Mouse (Mus musculus) kidney, adult 2 months (tissue): ENCODE results near the gene Oxt.

Experiments used
- CTCF ChIP-seq: fragments of 200-500 bp; conservative IDR thresholded peaks from 2 replicates; pipeline ENCODE4 v1.5.1; 2011; ENCODE audit warnings: low read depth, mild to moderate bottlenecking, control low read depth, low read length, moderate library complexity, mixed read lengths; ENCODE audit not compliant: insufficient read depth, insufficient read length
- POLR2A ChIP-seq: fragments of 200-500 bp; IDR thresholded peaks from one replicate; pipeline ENCODE4 v1.6.1; 2011; ENCODE audit warnings: low read depth, low read length, control low read depth

DNA sequence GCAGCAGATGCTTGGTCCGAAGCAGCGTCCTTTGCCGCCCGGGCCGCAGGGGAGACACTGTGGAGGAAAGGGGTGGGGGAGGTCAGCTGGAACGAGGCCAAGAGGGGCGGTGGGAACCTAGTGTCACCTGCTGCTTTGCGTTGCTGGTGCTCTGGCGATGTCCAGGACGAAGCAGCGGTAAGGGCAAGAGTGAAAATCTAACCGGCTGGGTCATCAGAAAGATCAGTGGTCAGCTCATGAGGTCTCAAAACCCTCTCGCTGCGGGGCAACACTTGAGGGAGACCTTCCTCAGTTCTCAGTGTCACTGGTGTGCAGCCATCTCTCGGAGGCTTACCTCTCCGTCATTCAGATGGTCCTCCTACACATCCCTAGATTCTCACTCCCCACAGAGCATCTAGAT, 5.2 kb downstream of the Oxt start:
- no peak for TF ChIP-seq CTCF
- no peak for TF ChIP-seq POLR2A
